Mouse (Mus musculus) CH12.LX (cell line): ENCODE data around the gene Fgf8. TPM values are rescaled to one million over a fixed set of nuclear protein-coding genes. Genes with fewer than 3 reads are reported as not detected.

Experiments
- DNase-seq: peaks from one replicate; pipeline ENCODE4 v3.0.0-alpha.2; 2013; ENCODE audit errors: extremely low read depth
- H3K27ac ChIP-seq: 2 replicates; pipeline ENCODE4 v1.5.1; 2012; ENCODE audit warnings: low read depth, mild to moderate bottlenecking, control low read depth, moderate library complexity; ENCODE audit not compliant: insufficient read depth
- H3K27me3 ChIP-seq: replicated peaks from 2 replicates; pipeline ENCODE3; 2012; ENCODE audit warnings: inconsistent platforms
- H3K36me3 ChIP-seq, 2 experiments: replicated peaks in 1 of 2; 2 replicates each; pipeline versions ENCODE3 to v1.6.1; 2012; ENCODE audit warnings: inconsistent platforms in 1 of 2, low read length in 1 of 2, mild to moderate bottlenecking in 1 of 2, mixed read lengths in 1 of 2, moderate library complexity in 1 of 2; ENCODE audit not compliant: control insufficient read depth in 1 of 2, insufficient read depth in 1 of 2
- H3K4me1 ChIP-seq, 2 experiments: 2 replicates each; pipeline ENCODE4 v1.6.1; 2012; ENCODE audit warnings: inconsistent platforms in 1 of 2, moderate library complexity in 1 of 2; ENCODE audit not compliant: insufficient read depth in 2 of 2, control insufficient read depth in 1 of 2
- H3K4me2 ChIP-seq: 2 replicates; pipeline ENCODE4 v1.6.1; 2012; ENCODE audit warnings: low read depth, mild to moderate bottlenecking, control low read depth; ENCODE audit not compliant: poor library complexity, insufficient read depth, severe bottlenecking
- H3K4me3 ChIP-seq, 3 experiments: fragments of 150-350 bp in 1 of 3; sonication (generic) in 1 of 3; replicated peaks in 1 of 3; 2 replicates each; pipeline versions ENCODE3 to v1.5.1; 2011 to 2012; ENCODE audit warnings: low read depth in 2 of 3, low read length in 2 of 3, mild to moderate bottlenecking in 2 of 3, moderate library complexity in 2 of 3, control low read depth in 1 of 3, improper control_type of control experiment in 1 of 3, inconsistent platforms in 1 of 3, mixed read lengths in 1 of 3; ENCODE audit not compliant: poor library complexity in 1 of 3
- H3K79me2 ChIP-seq: replicated peaks from 2 replicates; pipeline ENCODE4 v1.6.1; 2012; ENCODE audit warnings: mild to moderate bottlenecking, moderate library complexity; ENCODE audit not compliant: control insufficient read depth, poor library complexity, insufficient read depth, severe bottlenecking; ENCODE audit errors: extremely low read depth
- H3K9ac ChIP-seq: 2 replicates; pipeline ENCODE4 v1.6.1; 2012; ENCODE audit warnings: low read depth, mild to moderate bottlenecking, control low read depth, moderate library complexity; ENCODE audit not compliant: insufficient read depth
- H3K9me3 ChIP-seq: replicated peaks from 2 replicates; pipeline ENCODE3; 2012; ENCODE audit warnings: low read length, inconsistent platforms, mixed read lengths
- BHLHE40 ChIP-seq: IDR thresholded peaks from 2 replicates; pipeline ENCODE4 v1.6.1; 2011; ENCODE audit warnings: mild to moderate bottlenecking, low read depth, low read length, improper control_type of control experiment
- ELF1 ChIP-seq: IDR thresholded peaks from 2 replicates; pipeline ENCODE4 v1.6.1; 2014; ENCODE audit warnings: low read depth, mild to moderate bottlenecking, inconsistent platforms, low read length, improper control_type of control experiment
- ETS1 ChIP-seq: conservative IDR thresholded peaks from 2 replicates; pipeline ENCODE4 v1.6.1; 2012; ENCODE audit warnings: low read depth, mild to moderate bottlenecking, inconsistent platforms, low read length, improper control_type of control experiment, moderate library complexity
- GABPA ChIP-seq: IDR thresholded peaks from 2 replicates; pipeline ENCODE4 v1.6.1; 2012; ENCODE audit warnings: low read depth, low read length, improper control_type of control experiment, inconsistent platforms; ENCODE audit not compliant: insufficient replicate concordance
- IRF4 ChIP-seq: IDR thresholded peaks from 2 replicates; pipeline ENCODE4 v1.6.1; 2014; ENCODE audit warnings: low read depth, mild to moderate bottlenecking, inconsistent platforms, low read length, improper control_type of control experiment
- JUN ChIP-seq: IDR thresholded peaks from 2 replicates; pipeline ENCODE4 v1.6.1; 2011; ENCODE audit warnings: low read depth, mild to moderate bottlenecking, low read length, improper control_type of control experiment, moderate library complexity; ENCODE audit not compliant: insufficient read depth
- KAT2A ChIP-seq: IDR thresholded peaks from 2 replicates; pipeline ENCODE4 v1.6.1; 2012; ENCODE audit warnings: low read length, improper control_type of control experiment, inconsistent platforms; ENCODE audit not compliant: insufficient replicate concordance
- MAFK ChIP-seq: IDR thresholded peaks from 2 replicates; pipeline ENCODE4 v1.6.1; 2011; ENCODE audit warnings: low read length, improper control_type of control experiment; ENCODE audit not compliant: insufficient replicate concordance
- MAX ChIP-seq: IDR thresholded peaks from 2 replicates; pipeline ENCODE4 v1.6.1; 2011; ENCODE audit warnings: low read length, improper control_type of control experiment
- MEF2A ChIP-seq: IDR thresholded peaks from 2 replicates; pipeline ENCODE4 v1.6.1; 2014; ENCODE audit warnings: low read depth, mild to moderate bottlenecking, inconsistent platforms, low read length, improper control_type of control experiment, borderline replicate concordance
- MXI1 ChIP-seq: IDR thresholded peaks from 2 replicates; pipeline ENCODE4 v1.6.1; 2011; ENCODE audit warnings: mild to moderate bottlenecking, low read depth, low read length, improper control_type of control experiment
- NELFE ChIP-seq: IDR thresholded peaks from 2 replicates; pipeline ENCODE4 v1.6.1; 2011; ENCODE audit warnings: low read depth, low read length, improper control_type of control experiment
- PAX5 ChIP-seq: IDR thresholded peaks from 2 replicates; pipeline ENCODE4 v1.6.1; 2012; ENCODE audit warnings: low read length, inconsistent platforms, mixed read lengths
- POLR2A ChIP-seq: IDR thresholded peaks from 2 replicates; pipeline ENCODE4 v1.6.1; 2011; ENCODE audit warnings: low read depth, mild to moderate bottlenecking, improper control_type of control experiment, low read length
- RAD21 ChIP-seq: IDR thresholded peaks from 2 replicates; pipeline ENCODE4 v1.6.1; 2011; ENCODE audit warnings: low read depth, mild to moderate bottlenecking, low read length, improper control_type of control experiment, moderate library complexity
- RCOR1 ChIP-seq: conservative IDR thresholded peaks from 2 replicates; pipeline ENCODE4 v1.6.1; 2012; ENCODE audit warnings: low read depth, mild to moderate bottlenecking, inconsistent platforms, low read length, improper control_type of control experiment
- SMC3 ChIP-seq: IDR thresholded peaks from 2 replicates; pipeline ENCODE4 v1.6.1; 2011; ENCODE audit warnings: low read depth, low read length, improper control_type of control experiment
- TBP ChIP-seq: conservative IDR thresholded peaks from 2 replicates; pipeline ENCODE4 v1.6.1; 2011; ENCODE audit warnings: low read depth, low read length, improper control_type of control experiment
- TCF12 ChIP-seq: IDR thresholded peaks from 2 replicates; pipeline ENCODE4 v1.6.1; 2014; ENCODE audit warnings: low read depth, mild to moderate bottlenecking, inconsistent platforms, low read length, improper control_type of control experiment
- UBTF ChIP-seq: IDR thresholded peaks from 2 replicates; pipeline ENCODE4 v1.6.1; 2012; ENCODE audit warnings: low read depth, mild to moderate bottlenecking, inconsistent platforms, low read length, improper control_type of control experiment, moderate library complexity
- USF2 ChIP-seq: conservative IDR thresholded peaks from 2 replicates; pipeline ENCODE4 v1.6.1; 2011; ENCODE audit warnings: low read depth, low read length, improper control_type of control experiment
- ZMIZ1 ChIP-seq: IDR thresholded peaks from 2 replicates; pipeline ENCODE4 v1.6.1; 2012; ENCODE audit warnings: low read depth, mild to moderate bottlenecking, inconsistent platforms, low read length, improper control_type of control experiment
- dilution Hi-C: fragments of 300-500 bp; cut with MboI; formaldehyde crosslinking; loops from 2 replicates; pipeline ENCODE4 v1.14.3; 2020; ENCODE audit warnings: low sequenced_read_pairs; ENCODE audit not compliant: extremely low pct_unique_long_range_greater_than_20kb, extremely low pct_ligation_motif_present
- in situ Hi-C: fragments of 300-500 bp; cut with MboI; formaldehyde crosslinking; loops from 3 replicates; pipeline ENCODE4 v1.14.3; 2019; ENCODE audit warnings: low sequenced_read_pairs, low pct_ligation_motif_present, low pct_unique_long_range_greater_than_20kb, mixed read lengths
- polyA plus RNA-seq: library from polyadenylated mRNA; unstranded; fragments of >175 nt; gene quantifications from 2 replicates; pipeline ENCODE4 v1.2.1, GENCODE M21; 2012; ENCODE audit warnings: low read depth; ENCODE audit not compliant: insufficient read length
- total RNA-seq, 2 experiments: library from RNA; depleted of rRNA; stranded (reverse); fragments of 300-350 nt in 1 of 2; fragments of >200 nt in 1 of 2; gene quantifications; 2 replicates each; pipeline ENCODE4 v1.2.3; 2012 to 2014

The Fgf8 gene
- total and polyA plus RNA-seq, 3 experiments, result not detected

DNA sequence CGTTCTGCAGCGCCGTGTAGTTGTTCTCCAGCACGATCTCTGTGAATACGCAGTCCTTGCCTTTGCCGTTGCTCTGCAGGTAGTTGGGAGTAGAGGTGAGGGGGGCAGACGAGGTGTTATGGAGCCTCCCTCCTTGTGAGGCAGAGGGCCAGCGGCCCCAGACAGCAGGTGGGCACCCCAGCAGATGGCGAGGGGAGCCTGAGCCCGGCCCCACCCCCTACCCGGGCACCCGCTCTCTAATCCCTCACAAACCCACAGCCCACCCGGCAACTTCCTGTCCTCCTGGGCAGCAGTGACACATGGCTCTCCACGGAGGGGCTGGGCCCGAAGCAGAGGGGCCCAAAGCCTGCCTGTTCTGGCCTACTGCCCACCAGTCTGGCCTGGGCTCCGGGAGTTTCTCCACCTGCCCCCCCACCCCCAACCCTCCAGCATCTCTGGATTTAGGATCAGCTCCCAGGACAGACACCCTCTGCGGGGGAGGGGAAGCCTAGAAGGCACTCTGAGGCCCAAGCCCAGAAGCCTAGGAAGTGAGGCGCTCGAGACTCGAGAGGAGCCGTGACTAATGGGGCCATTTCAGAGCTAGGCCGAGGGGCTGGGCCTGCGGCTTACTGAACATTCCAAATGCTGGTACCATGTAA lies 5.4 kb downstream of the Fgf8 start:
- H3K4me3 ChIP-seq, result no peak overlapping the region
- no peaks in the 10 kb centered on the region for H3K4me1 ChIP-seq
- H3K4me2 ChIP-seq, result no peak overlapping the region
- no peaks in the 10 kb centered on the region for H3K36me3 ChIP-seq
- peaks cover 10% of the 10 kb centered on the region for H3K9me3 ChIP-seq
- H3K79me2 ChIP-seq, result no peaks in the 10 kb centered on the region
- peaks cover 12% of the 10 kb centered on the region for H3K27me3 ChIP-seq
- in situ Hi-C loops, result no loop called here
- no peak overlapping the region for H3K27ac ChIP-seq
- no peak for TF ChIP-seq ELF1
- no peak for TF ChIP-seq MAFK
- TF ChIP-seq MEF2A, result no peak
- no peak for TF ChIP-seq ZMIZ1
- TF ChIP-seq JUN, result no peak
- no peak for TF ChIP-seq TCF12
- TF ChIP-seq UBTF, result no peak
- TF ChIP-seq TBP, result no peak
- dilution Hi-C loops, result no loop called here
- no peak overlapping the region for H3K9ac ChIP-seq
- DNase-seq, result no peak

DNA sequence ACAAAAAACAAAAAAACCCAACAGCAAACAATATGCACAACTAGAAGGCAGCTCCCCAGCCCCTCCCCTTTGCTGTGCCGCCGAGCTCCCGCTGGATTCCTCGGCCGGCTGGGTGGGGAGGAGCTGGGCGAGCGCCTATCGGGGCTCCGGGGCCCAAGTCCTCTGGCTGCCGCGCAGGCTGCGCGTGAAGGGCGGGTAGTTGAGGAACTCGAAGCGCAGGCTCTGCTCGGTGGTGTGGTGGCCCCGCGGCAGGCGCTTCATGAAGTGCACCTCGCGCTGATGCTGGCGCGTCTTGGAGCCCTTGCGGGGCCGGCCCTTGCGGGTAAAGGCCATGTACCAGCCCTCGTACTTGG lies 5.9 kb downstream of the Fgf8 start:
- Histone ChIP-seq H3K9me3 (peaks cover 5% of the 10 kb centered on the region), H3K79me2 (no peaks in the 10 kb centered on the region), H3K4me1 (no peaks in the 10 kb centered on the region), H3K9ac (no peak overlapping the region), H3K4me2 (no peak overlapping the region), H3K36me3 (no peaks in the 10 kb centered on the region), H3K4me3 (no peak overlapping the region), H3K27me3 (peaks cover 12% of the 10 kb centered on the region), H3K27ac (no peak overlapping the region)
- no peak for TF ChIP-seq MAX
- TF ChIP-seq RCOR1, result no peak
- dilution Hi-C loops, result no loop called here
- in situ Hi-C loops, result no loop called here
- DNase-seq, result no peak

GRCm38 (mm10) chr19:45736241-45736640 lies 6.5 kb downstream of the Fgf8 start:
- TF ChIP-seq BHLHE40 (no peak), POLR2A (no peak), NELFE (no peak), RCOR1 (no peak), SMC3 (no peak), MAX (no peak), UBTF (no peak), MAFK (no peak), RAD21 (no peak), JUN (no peak), USF2 (no peak), MXI1 (no peak), GABPA (no peak), ETS1 (no peak), KAT2A (no peak), IRF4 (no peak), PAX5 (no peak)
- dilution Hi-C loops, result no loop called here
- Histone ChIP-seq H3K9me3 (peaks cover 1% of the 10 kb centered on the region), H3K79me2 (no peaks in the 10 kb centered on the region), H3K27ac (no peak overlapping the region), H3K27me3 (peaks cover 14% of the 10 kb centered on the region), H3K36me3 (no peaks in the 10 kb centered on the region), H3K9ac (no peak overlapping the region), H3K4me3 (no peak overlapping the region), H3K4me1 (no peaks in the 10 kb centered on the region), H3K4me2 (no peak overlapping the region)
- DNase-seq, result no peak
- in situ Hi-C loops, result no loop called here
